In the genomic region with DNA sequence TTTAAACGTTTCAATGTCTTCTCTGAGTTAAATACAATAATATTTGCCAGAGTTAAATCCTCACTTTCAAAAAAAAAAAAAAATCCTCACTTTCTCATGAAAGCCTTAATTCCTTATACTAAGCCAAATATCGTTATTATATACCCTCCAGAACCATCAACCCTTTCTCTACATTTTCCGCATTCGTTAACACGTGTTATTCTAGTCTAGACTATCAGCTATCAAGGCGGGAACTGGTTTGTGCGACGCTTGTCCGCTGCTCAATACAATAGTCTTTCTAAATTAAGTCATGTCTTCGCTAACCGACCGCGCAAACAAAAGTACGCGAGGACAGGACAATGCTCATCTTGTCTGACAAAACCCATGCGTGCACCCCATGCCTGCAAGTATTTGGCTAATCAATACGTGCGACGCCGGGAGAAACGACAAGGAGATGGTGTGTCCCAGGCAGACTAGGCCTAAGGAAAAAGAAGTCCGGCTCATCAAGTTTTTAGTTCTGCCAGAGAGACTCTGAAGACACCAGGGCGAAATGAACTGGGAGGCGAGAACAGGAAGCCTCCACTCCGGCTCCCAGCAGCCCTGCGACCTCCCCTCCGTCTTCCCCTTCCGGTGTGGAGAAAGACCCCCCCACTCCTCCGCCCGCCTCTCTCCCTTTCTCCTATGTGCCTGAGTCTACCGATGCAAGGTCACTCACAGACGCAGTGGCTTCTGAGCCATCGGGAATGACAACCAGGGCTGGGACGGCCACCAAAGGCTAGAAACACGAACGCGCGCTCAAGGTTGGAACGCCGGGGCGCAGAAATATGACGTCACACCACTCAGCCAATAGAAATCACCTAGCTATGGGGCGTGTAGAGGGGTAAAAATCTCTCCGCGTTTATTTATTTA, we compare ENCODE assay signal across 8 mouse cellular contexts. TPM values are rescaled to one million over a fixed set of nuclear protein-coding genes. Genes with fewer than 3 reads are reported as not detected.
DNase-seq lines count a peak whose midpoint lies in the region; ATAC-seq lines count a peak whose summit lies in the region.

Gene Cwf19l1, minus strand, starts transcription at position 805 of the 888 bp plus-strand sequence.

- intact Hi-C loops in gastrocnemius, postnatal 14 days (cut with DNase I; ENCODE audit: low total_unique reads), result no loop called here
- intact Hi-C loops in left cerebral cortex, postnatal 10 days (cut with DNase I), result loop anchor here (10.0 kb wide), 1 partner anchor 809 kb away; no protein-coding TSS in a partner anchor

- ATAC-seq in inflammation-experienced regulatory T-cells, adult 6 months, result peak; percentile 88
- peak; percentile 91 for ATAC-seq in megakaryocyte-erythroid progenitor cell, adult 5-6 weeks (replicated peaks; ENCODE audit: low FRiP score, low TSS enrichment, poor library complexity, severe bottlenecking)

- DNase-seq in adrenal gland, adult (ENCODE audit: inconsistent age in 2 of 2, low spot score in 1 of 2), result peak; percentile 87 to 97
- DNase-seq in embryo, embryonic 10.5 days (ENCODE audit: low spot score), result peak; percentile 93
- DNase-seq in gastrocnemius, postnatal 14 days, result peak; percentile 86
- DNase-seq in left cerebral cortex, postnatal 10 days (ENCODE audit: extremely low spot score in 1 of 2, low spot score in 2 of 2), result peak; percentile 90 to 93
- peak; percentile 85 for DNase-seq in right cerebral cortex, postnatal 25 days
- peak; percentile 77 to 88 for DNase-seq in urinary bladder, postnatal 4 days (ENCODE audit: low spot score in 2 of 2)

RNA-seq across cellular contexts. Expression of gene Cwf19l1, which starts in this region (rescaled TPM):
- 1 to 10 TPM; 6.4 to 6.6 TPM for total RNA-seq in gastrocnemius, postnatal 14 days (2021)
- 10 to 100 TPM; 23.2 to 37.0 (median 28.4) TPM for polyA plus RNA-seq in inflammation-experienced regulatory T-cells, adult 6 months (2017; shearing (Covaris generic))
- 10 to 100 TPM; 17.6 to 18.2 TPM for total RNA-seq in left cerebral cortex, postnatal 10 days (2021)
- total RNA-seq in megakaryocyte-erythroid progenitor cell, adult 5-6 weeks (2014; fragmentation: Nextera tagmentation), result 52.6 and 56.0 TPM in 2 replicates
- 37.2 and 68.7 TPM in 2 replicates for total RNA-seq in megakaryocyte-erythroid progenitor cell, adult 5-6 weeks (2017)

Comparison
In these comparisons a context has a peak if more than half of its experiments do, and no peak if none do; other contexts are left out.
1. Peak in every context shown above with its lines: DNase-seq and ATAC-seq.